Mouse (Mus musculus) MEL (cell line): ENCODE results near the gene Prph.

Source experiments
- CTCF ChIP-seq, 3 experiments: IDR thresholded peaks in 2 of 3; conservative IDR thresholded peaks in 1 of 3; 2 replicates each; pipeline ENCODE4 v1.5.1; 2011 to 2012; ENCODE audit warnings: low read length in 3 of 3, low read depth in 2 of 3, mild to moderate bottlenecking in 2 of 3, improper control_type of control experiment in 1 of 3, inconsistent platforms in 1 of 3, mixed read lengths in 1 of 3, moderate library complexity in 1 of 3; ENCODE audit not compliant: control insufficient read depth in 1 of 3, insufficient read depth in 1 of 3, poor library complexity in 1 of 3, severe bottlenecking in 1 of 3
- EP300 ChIP-seq, 2 experiments: IDR thresholded peaks; 2 replicates each; pipeline ENCODE4 v1.6.1; 2011; ENCODE audit warnings: improper control_type of control experiment in 2 of 2, low read length in 2 of 2, low read depth in 1 of 2, mild to moderate bottlenecking in 1 of 2
- GABPA ChIP-seq: IDR thresholded peaks from 2 replicates; pipeline ENCODE4 v1.6.1; 2012; ENCODE audit warnings: low read depth, mild to moderate bottlenecking, inconsistent platforms, low read length, improper control_type of control experiment, moderate library complexity
- HCFC1 ChIP-seq: IDR thresholded peaks from 2 replicates; pipeline ENCODE4 v1.6.1; 2012; ENCODE audit warnings: low read depth, mild to moderate bottlenecking, inconsistent platforms, low read length, improper control_type of control experiment, moderate library complexity
- POLR2A ChIP-seq, 2 experiments: IDR thresholded peaks; 2 replicates each; pipeline ENCODE4 v1.6.1; 2011 to 2012; ENCODE audit warnings: low read length in 2 of 2, mild to moderate bottlenecking in 2 of 2, control low read depth in 1 of 2, improper control_type of control experiment in 1 of 2, low read depth in 1 of 2, moderate library complexity in 1 of 2; ENCODE audit not compliant: control insufficient read depth in 1 of 2, insufficient read depth in 1 of 2, poor library complexity in 1 of 2
- RAD21 ChIP-seq: IDR thresholded peaks from 2 replicates; pipeline ENCODE4 v1.6.1; 2011; ENCODE audit warnings: mild to moderate bottlenecking, low read depth, low read length, improper control_type of control experiment
- SIN3A ChIP-seq: IDR thresholded peaks from 2 replicates; pipeline ENCODE4 v1.6.1; 2012; ENCODE audit warnings: low read length, improper control_type of control experiment, inconsistent platforms

DNA sequence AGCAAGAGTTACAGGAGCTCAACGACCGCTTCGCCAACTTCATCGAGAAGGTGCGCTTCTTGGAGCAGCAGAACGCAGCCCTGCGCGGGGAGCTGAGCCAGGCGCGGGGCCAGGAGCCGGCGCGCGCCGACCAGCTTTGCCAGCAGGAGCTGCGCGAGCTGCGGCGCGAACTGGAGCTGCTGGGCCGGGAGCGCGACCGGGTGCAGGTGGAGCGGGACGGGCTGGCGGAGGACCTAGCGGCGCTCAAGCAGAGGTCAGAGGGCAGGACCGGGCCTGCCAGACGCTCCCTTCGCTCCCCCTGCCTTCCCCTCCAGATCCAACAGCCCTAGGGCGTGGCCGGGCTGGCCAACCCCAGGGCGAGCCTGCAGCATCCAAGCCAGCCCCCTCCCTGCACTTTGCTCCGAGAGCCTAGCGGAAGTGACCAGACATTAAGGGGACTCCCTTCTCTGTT is 562 bp downstream of the Prph start:
- no peak for TF ChIP-seq GABPA
- no peak for TF ChIP-seq HCFC1
- TF ChIP-seq POLR2A (IDR thresholded peaks at IDR 0.05; ENCODE audit: control insufficient read depth in 1 of 2, insufficient read depth in 1 of 2, low read depth in 1 of 2, low read length in 2 of 2, poor library complexity in 1 of 2): no peak
- no peak for TF ChIP-seq EP300 (IDR thresholded peaks at IDR 0.05; ENCODE audit: low read depth in 1 of 2, low read length in 2 of 2)
- TF ChIP-seq CTCF (IDR thresholded peaks at IDR 0.05 in 2 of 3, conservative IDR thresholded peaks at IDR 0.05 in 1 of 3; ENCODE audit: control insufficient read depth in 1 of 3, insufficient read depth in 1 of 3, low read depth in 2 of 3, low read length in 3 of 3, poor library complexity in 1 of 3, severe bottlenecking in 1 of 3): no peak
- TF ChIP-seq RAD21: no peak
- TF ChIP-seq SIN3A: no peak
